Mouse (Mus musculus) spleen, adult 2 months (tissue): Measurements from ENCODE around the gene Prokr1.

Experiments used
- CTCF ChIP-seq: fragments of 200-500 bp; IDR thresholded peaks from 2 replicates; pipeline ENCODE4 v1.5.1; 2011; ENCODE audit warnings: mild to moderate bottlenecking, inconsistent platforms; ENCODE audit not compliant: insufficient read depth, insufficient read length, insufficient replicate concordance; ENCODE audit errors: extremely low read depth
- POLR2A ChIP-seq: fragments of 200-500 bp; IDR thresholded peaks from 2 replicates; pipeline ENCODE4 v1.6.1; 2011; ENCODE audit warnings: low read depth, low read length, inconsistent platforms

DNA sequence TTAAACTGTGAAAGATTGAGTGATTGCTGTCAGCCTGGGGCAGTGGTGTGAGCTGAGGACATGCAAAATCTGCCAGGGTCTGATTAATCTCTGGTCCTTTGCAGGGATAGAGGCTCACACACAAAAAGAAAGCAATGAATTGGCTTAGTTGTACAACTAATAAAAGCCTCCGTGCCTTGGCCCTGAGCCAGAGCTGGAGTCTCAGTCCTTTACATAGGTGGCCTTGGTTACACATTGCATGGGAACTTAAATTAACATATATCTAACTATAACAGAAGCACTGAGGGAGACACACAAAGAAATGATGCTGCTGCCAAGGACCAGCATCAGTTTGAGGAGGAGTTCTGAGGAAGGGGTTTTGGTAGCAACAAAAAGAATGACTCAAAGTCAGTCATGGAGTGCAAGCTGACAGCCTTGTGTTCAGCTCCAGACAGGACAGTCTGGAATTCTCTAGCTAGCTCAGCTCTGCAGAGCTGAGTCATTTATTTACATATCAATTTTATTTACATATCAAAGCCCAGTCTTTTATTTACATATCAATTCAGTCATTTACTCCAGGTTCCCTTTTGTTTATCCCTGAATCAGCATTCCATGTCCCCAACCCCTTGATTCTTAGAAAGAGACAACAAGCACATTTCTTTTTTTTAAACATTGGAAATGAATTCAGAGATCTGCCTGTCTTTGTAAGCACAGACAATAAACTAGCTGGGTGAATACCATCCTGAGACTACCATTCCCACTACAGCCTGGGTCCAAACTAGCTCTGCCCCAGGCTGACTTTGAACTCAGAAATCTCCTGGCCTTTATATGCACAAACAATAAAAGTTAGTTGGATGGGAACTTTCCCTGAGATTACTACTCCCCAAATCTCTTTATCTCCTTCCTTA is 45.0 kb downstream of the Prokr1 start:
- TF ChIP-seq POLR2A (no peak), CTCF (no peak)
